Mouse (Mus musculus) ES-E14 (cell line): ENCODE results near the gene Fam3c. TPM values are rescaled to one million over a fixed set of nuclear protein-coding genes. Genes with fewer than 3 reads are reported as not detected.

Source experiments
- DNase-seq: peaks from one replicate; pipeline ENCODE4 v3.0.0-alpha.2; 2013; ENCODE audit warnings: low read depth, low spot score
- H3K27ac ChIP-seq: 2 replicates; pipeline ENCODE4 v1.5.1; 2012; ENCODE audit warnings: low read depth, mild to moderate bottlenecking, low read length, moderate library complexity, mixed read lengths; ENCODE audit not compliant: poor library complexity, insufficient read depth, severe bottlenecking
- H3K36me3 ChIP-seq: 2 replicates; pipeline ENCODE4 v1.6.1; 2012; ENCODE audit warnings: mild to moderate bottlenecking, low read length, moderate library complexity, mixed read lengths; ENCODE audit not compliant: control insufficient read depth, poor library complexity, insufficient read depth, severe bottlenecking
- H3K4me1 ChIP-seq, 2 experiments: fragments of 150-350 bp in 1 of 2; sonication (generic) in 1 of 2; 2 replicates each; pipeline ENCODE4 v1.6.1; 2012; ENCODE audit warnings: low read length in 2 of 2, mild to moderate bottlenecking in 1 of 2, mixed read lengths in 1 of 2; ENCODE audit not compliant: control insufficient read depth in 2 of 2, insufficient read depth in 2 of 2, poor library complexity in 1 of 2
- H3K4me3 ChIP-seq, 2 experiments: fragments of 150-350 bp in 1 of 2; sonication (generic) in 1 of 2; 2 replicates each; pipeline ENCODE4 v1.5.1; 2012; ENCODE audit warnings: low read length in 2 of 2, low read depth in 1 of 2, mild to moderate bottlenecking in 1 of 2, mixed read lengths in 1 of 2; ENCODE audit not compliant: insufficient read depth in 1 of 2, poor library complexity in 1 of 2, severe bottlenecking in 1 of 2
- H3K9ac ChIP-seq: 2 replicates; pipeline ENCODE4 v1.6.1; 2012; ENCODE audit warnings: low read depth, mild to moderate bottlenecking, low read length, mixed read lengths; ENCODE audit not compliant: poor library complexity, insufficient read depth, severe bottlenecking
- H3K9me3 ChIP-seq: fragments of 150-350 bp; sonication (generic); 2 replicates; pipeline ENCODE4 v1.6.1; 2012; ENCODE audit warnings: low read depth, mild to moderate bottlenecking, low read length; ENCODE audit not compliant: control insufficient read depth, insufficient read depth
- CHD2 ChIP-seq: IDR thresholded peaks from 2 replicates; pipeline ENCODE4 v1.6.1; 2014; ENCODE audit warnings: mild to moderate bottlenecking, low read depth, low read length, inconsistent platforms
- HCFC1 ChIP-seq: IDR thresholded peaks from 2 replicates; pipeline ENCODE4 v1.6.1; 2012; ENCODE audit warnings: low read length, inconsistent platforms, borderline replicate concordance; ENCODE audit not compliant: insufficient read depth
- MAFK ChIP-seq: IDR thresholded peaks from 2 replicates; pipeline ENCODE4 v1.6.1; 2014; ENCODE audit warnings: mild to moderate bottlenecking, low read depth, low read length, inconsistent platforms; ENCODE audit not compliant: insufficient read depth
- ZC3H11A ChIP-seq: IDR thresholded peaks from 2 replicates; pipeline ENCODE4 v1.6.1; 2012; ENCODE audit warnings: low read depth, mild to moderate bottlenecking, inconsistent platforms, low read length, borderline replicate concordance
- ZNF384 ChIP-seq: IDR thresholded peaks from 2 replicates; pipeline ENCODE4 v1.6.1; 2012; ENCODE audit warnings: low read depth, low read length, inconsistent platforms
- in situ Hi-C, 2 experiments: fragments of 600-800 bp; cut with MboI; formaldehyde crosslinking; loops; one replicate each; pipeline ENCODE4 v1.15.1; 2025; ENCODE audit warnings: low sequenced_read_pairs in 2 of 2, inconsistent platforms in 1 of 2; ENCODE audit not compliant: unreplicated experiment in 2 of 2
- total RNA-seq: library from RNA; depleted of rRNA; stranded (reverse); fragments of 300-350 nt; gene quantifications from 2 replicates; pipeline ENCODE4 v1.2.3, GENCODE M21; 2012

Fam3c gene
- total RNA-seq, 1 experiment, result 68.2 TPM

GRCm38 (mm10) chr6:22357351-22357750 lies 1.3 kb upstream of the Fam3c start:
- H3K9me3 ChIP-seq, result no peaks in the 10 kb centered on the region
- no peak for DNase-seq
- TF ChIP-seq ZC3H11A (no peak), HCFC1 (no peak), ZNF384 (no peak), MAFK (no peak), CHD2 (no peak)
- H3K9ac ChIP-seq, result no peak overlapping the region
- no peaks in the 10 kb centered on the region for H3K36me3 ChIP-seq
- in situ Hi-C loops, result no loop called here
- no peak overlapping the region for H3K27ac ChIP-seq
- no peak overlapping the region for H3K4me3 ChIP-seq
- H3K4me1 ChIP-seq, result peaks cover 0 to 2% of the 10 kb centered on the region in 2 experiments; a peak in 2 of 4 replicates

GRCm38 (mm10) chr6:22355396-22356085 lies 502 bp downstream of the Fam3c start:
- Histone ChIP-seq H3K4me1 (peaks cover 0 to 2% of the 10 kb centered on the region in 2 experiments; a peak in 3 of 4 replicates), H3K9me3 (no peaks in the 10 kb centered on the region), H3K27ac (no peak overlapping the region; the same call in 1 of the 2 replicates), H3K9ac (peak overlapping the region; percentile 93), H3K36me3 (no peaks in the 10 kb centered on the region), H3K4me3 (peak overlapping the region; percentile 77 to 91)
- DNase-seq, result no peak
- in situ Hi-C loops, result no loop called here
- TF ChIP-seq MAFK (no peak), ZC3H11A (no peak), CHD2 (no peak), HCFC1 (no peak), ZNF384 (no peak)

DNA sequence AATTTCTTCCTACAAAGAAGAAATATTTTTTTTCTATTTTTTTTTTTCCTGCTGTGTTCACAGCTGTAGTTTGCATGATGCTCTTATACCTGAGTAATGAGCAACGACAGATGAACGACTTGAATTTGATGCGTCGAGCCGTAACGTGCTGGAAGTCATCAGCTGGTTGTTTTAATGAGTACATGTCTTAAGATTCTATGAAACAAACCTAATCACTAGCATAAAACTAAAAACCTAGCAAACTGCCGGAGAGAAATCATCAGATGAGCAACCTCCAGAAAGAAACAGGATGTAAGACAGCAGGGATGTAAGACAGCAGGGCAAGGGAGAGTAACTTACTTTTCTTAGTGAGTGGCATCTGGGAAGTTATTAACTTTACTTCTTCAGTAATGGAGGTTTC lies 1.4 kb downstream of the Fam3c start:
- H3K4me1 ChIP-seq, result peaks cover 0 to 2% of the 10 kb centered on the region in 2 experiments; a peak in 3 of 4 replicates
- TF ChIP-seq CHD2 (no peak), MAFK (no peak), ZNF384 (no peak), ZC3H11A (no peak)
- H3K9me3 ChIP-seq, result no peaks in the 10 kb centered on the region
- H3K36me3 ChIP-seq, result no peaks in the 10 kb centered on the region
- H3K4me3 ChIP-seq, result peak overlapping the region in 1 of 2 experiments; percentile 77; a peak in 2 of 4 replicates
- in situ Hi-C loops, result no loop called here
- no peak overlapping the region; the same call in 1 of the 2 replicates for H3K9ac ChIP-seq
- no peak for DNase-seq
- H3K27ac ChIP-seq, result no peak overlapping the region

- in situ Hi-C loops, result no loop called here
- Histone ChIP-seq H3K36me3 (no peaks in the 10 kb centered on the region), H3K4me3 (no peak overlapping the region), H3K4me1 (peaks cover 2% of the 10 kb centered on the region in 2 experiments; a peak in 3 of 4 replicates), H3K9me3 (no peaks in the 10 kb centered on the region), H3K9ac (no peak overlapping the region), H3K27ac (no peak overlapping the region)
- no peak for TF ChIP-seq ZC3H11A
- TF ChIP-seq MAFK, result no peak
- no peak for TF ChIP-seq HCFC1
- TF ChIP-seq CHD2, result no peak
- TF ChIP-seq ZNF384, result no peak
- DNase-seq, result no peak
Measured at GRCm38 (mm10) chr6:22354031-22354430, 2.0 kb downstream of the Fam3c start.
